Mouse (Mus musculus) G1E-ER4 (cell line): ENCODE data around the gene Dusp6. TPM values are rescaled to one million over a fixed set of nuclear protein-coding genes. Genes with fewer than 3 reads are reported as not detected.

ENCODE experiments used
- GATA1 ChIP-seq: IDR thresholded peaks from one replicate; pipeline ENCODE4 v1.8.0; 2012; ENCODE audit warnings: low read length, inconsistent platforms
- polyA plus RNA-seq: library from polyadenylated mRNA; stranded (reverse); fragments of >175 nt; gene quantifications from 2 replicates; pipeline ENCODE4 v1.2.3, GENCODE M21; 2012

The Dusp6 gene
- polyA plus RNA-seq, 1 experiment = not detected

GRCm38 (mm10) chr10:99263419-99264221, 589 bp downstream of the Dusp6 start:
- TF ChIP-seq GATA1 = no peak

DNA sequence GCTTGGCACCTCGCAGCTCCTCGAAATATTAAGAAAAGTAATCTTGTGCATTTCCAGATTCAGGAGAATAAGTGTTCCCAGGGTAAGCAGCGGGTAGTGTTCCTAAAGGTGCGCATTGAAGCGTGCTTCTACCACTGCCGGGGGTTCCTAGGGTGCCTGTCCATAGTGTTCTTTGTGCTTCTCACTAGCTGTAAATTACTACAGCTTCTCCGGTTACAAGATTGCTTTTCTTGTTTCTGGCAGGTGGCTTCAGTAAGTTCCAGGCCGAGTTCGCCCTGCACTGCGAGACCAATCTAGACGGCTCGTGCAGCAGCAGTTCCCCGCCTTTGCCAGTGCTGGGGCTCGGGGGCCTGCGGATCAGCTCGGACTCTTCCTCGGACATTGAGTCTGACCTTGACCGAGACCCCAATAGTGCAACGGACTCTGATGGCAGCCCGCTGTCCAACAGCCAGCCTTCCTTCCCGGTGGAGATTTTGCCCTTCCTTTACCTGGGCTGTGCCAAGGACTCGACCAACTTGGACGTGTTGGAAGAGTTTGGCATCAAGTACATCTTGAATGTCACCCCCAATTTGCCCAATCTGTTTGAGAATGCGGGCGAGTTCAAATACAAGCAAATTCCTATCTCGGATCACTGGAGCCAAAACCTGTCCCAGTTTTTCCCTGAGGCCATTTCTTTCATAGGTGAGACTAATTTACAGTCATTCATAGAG, 1.4 kb downstream of the Dusp6 start:
- no peak for TF ChIP-seq GATA1

- no peak for TF ChIP-seq GATA1
Measured at GRCm38 (mm10) chr10:99265011-99265694, 2.1 kb downstream of the Dusp6 start.

DNA sequence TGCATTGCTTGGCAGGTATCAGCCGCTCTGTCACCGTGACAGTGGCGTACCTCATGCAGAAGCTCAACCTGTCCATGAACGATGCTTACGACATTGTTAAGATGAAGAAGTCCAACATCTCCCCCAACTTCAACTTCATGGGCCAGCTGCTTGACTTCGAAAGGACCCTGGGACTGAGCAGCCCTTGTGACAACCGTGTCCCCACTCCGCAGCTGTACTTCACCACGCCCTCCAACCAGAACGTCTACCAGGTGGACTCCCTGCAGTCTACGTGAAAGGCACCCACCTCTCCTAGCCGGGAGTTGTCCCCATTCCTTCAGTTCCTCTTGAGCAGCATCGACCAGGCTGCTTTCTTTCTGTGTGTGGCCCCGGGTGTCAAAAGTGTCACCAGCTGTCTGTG, 3.0 kb downstream of the Dusp6 start:
- TF ChIP-seq GATA1 = no peak

DNA sequence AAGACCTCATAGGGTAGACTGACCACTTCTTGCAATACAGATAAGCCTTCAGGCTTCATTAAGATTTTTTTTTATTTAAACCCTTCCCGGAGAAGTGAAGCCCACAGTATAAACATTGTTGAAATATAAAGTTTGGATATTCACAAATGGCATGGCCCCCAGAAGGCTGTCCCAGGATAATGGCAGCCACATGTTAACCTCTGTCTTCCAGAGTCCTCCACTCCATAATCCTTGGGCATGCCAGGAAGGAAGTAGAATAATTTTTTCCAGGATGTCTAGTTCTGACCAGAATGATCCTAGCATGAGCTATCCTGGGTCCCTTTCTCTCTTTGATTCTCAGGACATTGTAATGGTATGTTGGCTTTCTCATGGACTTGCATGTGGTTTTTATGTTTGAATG, 4.6 kb downstream of the Dusp6 start:
- no peak for TF ChIP-seq GATA1

- no peak for TF ChIP-seq GATA1
Measured at GRCm38 (mm10) chr10:99268421-99269300, 5.6 kb downstream of the Dusp6 start.

- TF ChIP-seq GATA1 = no peak
Measured at GRCm38 (mm10) chr10:99269301-99269701, 6.3 kb downstream of the Dusp6 start.

GRCm38 (mm10) chr10:99269704-99270103, 6.7 kb downstream of the Dusp6 start:
- no peak for TF ChIP-seq GATA1

DNA sequence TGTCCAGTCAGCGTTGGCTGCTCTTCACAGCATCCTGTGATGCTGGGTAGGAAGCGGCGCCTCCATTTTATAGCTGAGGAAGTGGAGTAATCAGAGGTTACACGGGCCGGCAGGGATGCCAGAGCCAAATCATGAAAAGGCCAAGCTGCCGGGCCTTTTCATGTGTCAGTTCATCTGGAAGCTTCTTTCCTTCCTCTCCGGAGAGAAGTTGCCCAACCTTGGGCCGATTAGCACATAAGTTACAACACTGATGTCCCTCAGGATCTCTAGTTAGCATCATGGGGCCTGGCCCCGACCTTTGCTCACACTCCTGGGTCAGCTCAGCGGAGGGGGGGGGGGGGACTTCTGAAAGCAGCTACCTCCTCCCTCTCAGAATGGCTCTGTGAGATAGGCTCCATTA, 7.4 kb downstream of the Dusp6 start:
- no peak for TF ChIP-seq GATA1

DNA sequence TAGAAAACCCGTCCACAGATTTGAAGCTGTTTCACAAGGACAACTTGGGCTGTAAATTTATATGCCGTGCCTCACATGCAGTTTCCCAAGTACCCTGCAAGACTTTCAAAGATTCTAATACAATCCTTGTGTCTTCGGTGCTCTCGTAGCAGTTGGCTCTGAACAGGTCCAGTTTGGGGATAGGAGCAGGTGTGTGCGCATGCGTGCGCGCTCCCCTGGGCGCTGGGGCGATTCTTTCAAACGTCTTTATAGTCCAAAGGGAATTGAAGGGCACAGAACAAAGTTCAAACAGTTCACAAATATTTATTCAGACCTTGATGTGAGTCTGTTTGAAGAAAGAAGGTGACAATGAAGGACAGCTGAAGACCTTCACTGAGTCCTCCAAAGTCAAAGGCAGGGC, 8.0 kb downstream of the Dusp6 start:
- no peak for TF ChIP-seq GATA1

GRCm38 (mm10) chr10:99273006-99273405, 10.0 kb downstream of the Dusp6 start:
- no peak for TF ChIP-seq GATA1

DNA sequence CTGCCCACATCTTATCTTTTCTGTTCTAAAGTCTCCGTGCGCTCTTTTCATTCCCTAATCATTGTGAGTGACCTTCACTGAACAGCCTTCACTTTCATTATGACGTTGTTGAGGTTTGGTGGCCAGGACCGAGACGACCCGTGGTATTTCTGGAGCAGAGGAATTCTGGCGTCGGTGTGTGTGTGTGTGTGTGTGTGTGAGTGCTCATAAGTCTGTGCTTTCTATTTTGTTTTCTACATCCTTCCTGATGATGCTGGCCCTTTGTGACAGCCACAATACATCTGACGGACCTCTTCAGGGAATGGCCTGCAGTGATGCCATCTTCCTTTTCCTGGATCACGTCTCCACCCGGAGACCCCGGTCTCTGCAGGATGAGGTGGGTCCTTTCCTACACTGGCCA, 11.6 kb downstream of the Dusp6 start:
- TF ChIP-seq GATA1 = no peak

GRCm38 (mm10) chr10:99279067-99279880, 16.2 kb downstream of the Dusp6 start:
- TF ChIP-seq GATA1 = no peak

DNA sequence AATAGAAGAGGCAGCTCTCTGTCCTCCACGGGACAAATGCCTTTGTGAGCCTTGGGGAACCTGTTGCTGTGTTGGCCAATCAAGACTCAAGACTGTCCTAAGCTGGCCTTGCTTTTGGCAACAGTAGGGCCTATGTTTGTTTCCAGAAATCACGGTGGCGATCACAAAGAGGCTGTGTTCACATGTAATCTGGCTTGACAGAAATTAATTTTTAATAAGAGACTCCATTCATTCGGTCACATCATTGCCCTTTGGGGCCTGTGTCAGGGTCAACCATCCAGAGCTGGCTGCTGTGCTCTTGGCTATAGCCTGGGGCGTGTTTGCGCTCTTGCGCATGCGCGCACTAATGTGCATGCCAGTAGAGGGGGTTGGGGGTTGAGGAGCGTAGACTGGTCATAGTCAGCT, 21.0 kb downstream of the Dusp6 start:
- no peak for TF ChIP-seq GATA1
